Mouse (Mus musculus) CD8-positive naive resting alpha-beta T cell, adult 2 months (primary cell): Measurements from ENCODE around the gene Pcyt1a.

Experiments
- DNase-seq, 2 experiments: peaks; one replicate each; pipeline ENCODE4 v3.0.0; 2022; ENCODE audit warnings: low read depth in 2 of 2, low spot score in 2 of 2

The Pcyt1a gene

DNA sequence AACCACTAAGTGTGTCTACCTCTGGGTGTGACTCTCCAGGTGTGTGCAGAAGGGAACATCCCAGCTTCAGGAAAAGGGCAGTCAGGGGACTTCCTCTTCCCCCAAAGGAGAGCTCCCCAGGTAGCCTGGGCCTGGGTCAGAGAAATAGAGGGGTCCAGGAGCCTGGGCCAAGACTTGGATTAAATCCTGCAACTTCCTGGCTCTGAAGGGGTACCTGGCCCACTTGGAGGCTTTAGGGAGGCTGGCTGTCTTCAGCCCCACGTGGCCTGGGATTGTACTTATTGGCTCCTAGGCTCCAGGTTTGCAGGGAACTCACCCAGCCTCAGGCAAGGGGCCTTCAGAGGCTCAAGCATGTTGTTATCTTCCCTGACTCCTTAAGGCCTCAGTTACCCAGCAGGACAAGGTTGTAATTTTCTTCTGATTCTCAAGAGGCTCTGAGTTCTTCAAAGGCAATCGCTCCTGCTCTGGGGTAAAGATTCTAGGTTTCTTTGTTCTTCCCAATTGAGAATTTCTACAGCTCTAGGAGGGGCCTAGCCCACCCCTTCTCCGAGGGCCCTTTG lies 77.9 kb downstream of the Pcyt1a start:
- DNase-seq = no peak

DNA sequence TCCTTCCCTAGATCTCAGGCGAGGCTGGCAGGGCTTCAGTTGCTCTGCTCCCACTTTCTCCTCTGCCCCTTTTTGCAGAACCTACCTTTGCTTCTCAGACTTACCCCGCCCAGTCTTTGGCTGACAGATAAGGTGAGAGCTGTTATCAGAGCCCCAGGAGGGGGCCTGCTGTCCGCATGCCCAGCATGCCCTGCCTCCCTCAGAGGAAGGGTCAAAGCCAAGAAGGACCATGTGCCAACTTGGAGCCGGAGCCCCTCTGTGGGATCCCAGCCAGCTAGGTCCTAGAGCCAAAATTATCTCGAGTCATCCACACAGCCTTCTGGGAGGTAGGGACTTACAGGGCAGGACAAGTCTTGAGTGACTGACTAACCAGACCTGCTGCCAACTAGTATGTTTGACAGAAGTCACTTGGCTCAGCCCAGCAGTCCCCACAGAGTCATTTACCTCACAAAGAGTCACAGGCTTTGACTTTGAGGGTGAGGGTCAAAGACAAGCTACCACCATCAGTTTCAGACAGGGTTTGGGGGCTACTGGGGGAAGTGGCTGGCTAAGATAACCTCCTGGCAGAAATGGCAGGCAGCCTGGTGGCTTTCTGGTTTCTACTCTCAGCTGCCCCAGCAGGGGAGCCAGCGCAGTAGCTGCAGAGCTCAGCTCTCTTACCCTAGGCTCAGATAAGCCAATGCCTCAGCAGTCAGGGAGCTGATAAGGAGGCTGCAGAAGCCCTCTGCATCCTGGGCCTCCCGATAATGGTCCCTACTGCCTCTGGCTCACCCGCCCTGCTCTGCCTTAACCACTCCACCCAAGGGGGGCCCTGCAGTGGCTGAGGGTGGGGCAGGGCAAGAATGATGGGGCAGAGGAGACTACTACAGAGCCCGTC lies 78.6 kb downstream of the Pcyt1a start:
- DNase-seq = no peak

DNA sequence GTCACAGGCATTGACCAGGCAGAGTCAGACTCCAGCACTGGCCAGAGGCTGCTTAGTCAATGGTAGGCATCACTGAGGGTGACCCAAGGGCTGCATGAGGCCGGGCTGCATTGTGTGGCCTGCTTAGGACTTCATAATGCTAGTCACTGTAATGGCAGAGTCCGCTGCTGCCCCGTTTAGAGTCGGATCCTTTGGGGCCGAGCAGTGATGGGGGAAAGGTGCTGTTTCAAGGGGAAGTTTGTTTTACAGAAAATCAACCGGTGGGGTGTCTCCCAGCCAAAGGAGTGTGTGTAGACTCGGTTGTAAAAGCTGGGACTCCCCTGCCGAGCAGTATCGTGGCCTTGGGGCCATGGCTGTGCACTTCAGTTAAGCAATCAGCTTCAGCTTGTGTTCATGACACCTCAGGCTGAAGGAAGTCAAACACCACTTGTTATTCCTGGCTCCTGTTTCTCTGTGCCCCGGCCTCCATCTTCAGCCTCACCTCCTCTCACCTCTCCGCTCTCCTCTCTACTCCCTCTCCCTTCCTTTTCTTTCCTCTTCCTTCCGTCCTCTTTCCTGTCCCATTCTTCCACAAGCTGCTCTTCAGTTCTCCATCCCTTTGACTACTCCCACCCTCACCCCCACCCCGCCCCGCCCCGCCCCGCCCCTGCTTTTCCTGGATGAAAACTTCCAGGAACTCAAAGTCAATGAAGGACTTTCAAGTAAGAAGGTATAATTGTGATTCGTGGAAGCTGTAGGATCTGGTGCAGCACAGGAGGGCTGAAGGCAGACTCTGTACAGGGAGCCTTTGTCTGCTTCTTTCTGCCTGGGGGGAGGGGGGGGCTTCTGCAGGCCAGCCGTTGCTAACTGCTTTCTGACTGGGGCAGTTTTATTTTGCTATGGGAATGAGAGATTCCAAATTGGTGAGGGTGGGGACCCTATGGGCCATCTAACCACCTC lies 79.9 kb downstream of the Pcyt1a start:
- no peak for DNase-seq

DNA sequence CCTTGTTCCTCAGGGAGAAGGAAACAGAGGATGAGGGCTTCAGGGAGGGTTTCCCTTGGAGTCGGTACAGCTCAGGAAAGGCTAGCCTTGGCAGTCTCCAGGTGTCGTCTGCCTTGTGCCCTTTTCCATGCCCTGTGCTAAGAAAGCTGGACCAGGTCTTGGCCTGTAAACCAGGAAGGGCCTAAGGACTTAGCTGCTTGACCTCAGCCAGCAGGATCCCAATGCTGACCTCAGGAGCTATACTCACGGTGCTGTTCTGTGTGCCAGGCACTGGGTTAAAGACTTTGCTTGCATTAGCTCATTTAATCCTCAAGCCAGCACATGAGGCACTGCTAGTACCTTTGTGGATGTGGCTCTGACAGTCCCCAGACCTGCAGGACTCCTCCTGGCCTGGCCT lies 80.6 kb downstream of the Pcyt1a start:
- DNase-seq = no peak

DNA sequence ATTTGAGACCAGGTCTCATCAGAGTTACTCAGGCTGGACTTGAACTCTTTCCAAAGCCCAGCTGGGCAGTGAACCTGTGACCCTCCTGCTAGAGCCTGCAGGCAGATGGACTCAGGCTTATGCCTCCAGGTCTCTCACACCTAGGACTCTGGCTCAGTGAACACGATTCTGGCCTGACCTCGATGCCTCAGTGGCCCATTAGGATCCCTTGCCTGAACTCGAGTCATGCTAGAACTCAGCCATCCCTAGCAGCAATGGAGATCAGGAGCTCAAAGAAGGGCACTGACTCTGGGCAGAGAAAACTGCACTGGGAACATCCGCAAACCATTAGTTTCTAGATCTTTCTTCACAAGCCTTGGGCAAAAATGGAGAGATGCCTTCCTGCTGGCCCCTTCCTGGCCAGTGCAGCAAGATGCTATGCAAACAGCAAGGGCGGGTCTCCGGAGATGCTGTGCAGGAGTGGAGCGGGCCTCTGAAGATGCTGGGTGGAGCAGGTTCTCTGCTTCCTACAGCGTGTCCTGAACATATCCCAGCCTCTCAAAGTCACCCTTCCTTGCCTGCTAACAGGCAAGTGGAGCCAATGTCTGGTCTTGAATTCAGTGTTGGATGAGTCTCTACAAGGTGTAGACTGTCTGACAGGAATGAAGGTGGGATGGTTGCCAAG lies 81.2 kb downstream of the Pcyt1a start:
- DNase-seq = no peak

DNA sequence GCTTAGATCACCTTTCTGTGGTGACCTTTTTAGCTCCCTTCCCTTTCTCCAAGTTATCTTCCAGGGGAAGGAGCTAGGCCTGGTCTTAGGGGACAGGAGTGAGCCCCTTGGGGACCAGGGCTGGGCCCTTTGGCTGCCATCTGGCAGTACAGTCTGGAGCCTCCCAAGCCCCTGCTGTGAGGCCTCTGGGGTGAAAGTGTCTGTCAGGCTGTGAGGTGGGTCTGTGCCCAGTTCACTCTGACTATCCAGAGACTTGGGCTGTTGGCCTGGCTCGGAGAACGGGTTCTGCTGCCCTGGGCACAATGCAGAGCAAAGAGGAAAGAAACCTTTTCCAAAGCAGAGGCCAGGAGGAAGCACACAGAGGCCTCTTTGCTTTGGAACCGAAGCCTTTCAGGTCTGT lies 82.2 kb downstream of the Pcyt1a start:
- DNase-seq = no peak

DNA sequence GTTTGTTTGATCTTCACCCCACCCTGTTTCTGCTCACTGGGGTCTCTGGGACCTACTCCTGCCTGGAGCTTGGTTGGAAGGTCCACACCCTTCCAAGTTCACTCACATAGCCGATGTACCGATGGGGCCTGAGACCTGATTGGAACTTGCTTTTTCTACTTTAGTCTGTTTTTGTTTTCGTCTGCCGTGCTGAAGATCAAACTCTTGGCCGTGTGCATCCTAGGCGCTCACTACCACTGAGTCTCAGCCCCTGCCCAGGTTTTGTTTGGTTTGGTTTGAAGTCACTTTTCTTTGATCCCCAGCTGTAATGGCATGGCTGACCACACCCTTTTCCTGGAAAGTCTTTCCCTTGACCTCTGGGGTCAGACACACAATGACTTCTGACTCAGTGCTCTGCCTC lies 82.7 kb downstream of the Pcyt1a start:
- no peak for DNase-seq

DNA sequence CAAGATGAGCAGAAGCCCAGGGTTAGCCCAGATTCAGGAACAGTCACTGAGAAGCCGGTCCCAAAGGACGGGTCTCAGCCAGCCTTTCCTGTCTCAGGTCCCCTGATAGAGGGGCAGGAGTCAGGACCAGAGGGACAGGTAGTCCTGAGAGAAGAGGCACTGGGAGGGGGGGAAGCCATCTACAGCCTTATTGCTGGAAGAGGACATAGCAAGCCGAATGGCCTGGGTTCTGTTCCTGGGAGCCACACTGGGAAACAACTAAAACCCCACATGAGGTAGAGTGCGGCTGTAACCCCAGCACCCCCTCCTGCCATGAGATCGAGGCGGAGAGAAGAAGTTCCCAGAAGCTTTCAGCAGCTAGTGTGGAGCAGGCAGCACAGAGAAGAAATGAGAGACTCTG lies 83.2 kb downstream of the Pcyt1a start:
- no peak for DNase-seq

DNA sequence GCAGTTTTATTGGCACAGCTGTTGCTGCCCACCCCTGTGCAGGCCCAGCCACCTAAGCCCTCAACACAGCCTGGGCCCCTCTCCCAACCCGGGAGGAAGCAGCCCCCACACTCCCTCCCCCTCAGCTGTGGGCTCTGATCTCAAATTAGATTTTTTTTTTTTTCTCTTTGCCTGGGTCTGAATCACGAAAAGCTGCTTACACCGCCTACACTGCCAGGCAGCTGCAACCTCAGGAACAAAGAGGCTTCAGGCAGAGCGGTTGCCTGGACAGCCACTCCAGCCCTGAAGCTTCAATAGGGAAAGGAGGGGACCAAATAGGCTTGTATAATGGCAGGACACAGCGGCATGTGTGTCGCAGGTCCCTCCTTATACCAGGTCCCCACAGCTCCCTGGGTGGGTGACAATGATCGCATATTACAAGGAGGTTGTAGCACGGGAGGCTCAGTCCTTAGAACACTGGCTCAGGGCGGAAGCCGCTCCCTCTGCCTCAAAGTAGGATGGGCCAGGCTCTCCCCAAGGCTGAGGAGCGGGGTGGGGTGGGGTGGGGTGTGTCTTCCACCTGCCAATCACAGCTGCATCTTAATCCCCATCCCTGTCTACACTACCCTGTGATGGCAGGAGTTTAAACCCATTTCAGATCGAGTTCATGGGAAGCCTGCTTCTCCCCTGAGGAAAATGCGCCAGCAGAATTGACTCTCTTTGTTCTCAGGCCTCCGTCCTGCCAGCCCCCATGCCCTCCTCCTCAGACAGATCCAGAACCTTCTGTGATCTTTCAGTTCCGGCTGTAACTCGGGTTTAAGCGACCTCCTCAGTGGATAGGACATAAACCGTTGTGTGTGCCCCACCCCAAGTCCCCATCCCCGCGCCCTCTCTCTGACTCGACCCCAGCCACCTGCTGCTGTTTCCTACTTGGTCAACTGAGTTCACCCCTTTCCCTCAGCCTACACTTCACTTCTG lies 85.6 kb downstream of the Pcyt1a start:
- DNase-seq = peak; percentile 15 to 18

DNA sequence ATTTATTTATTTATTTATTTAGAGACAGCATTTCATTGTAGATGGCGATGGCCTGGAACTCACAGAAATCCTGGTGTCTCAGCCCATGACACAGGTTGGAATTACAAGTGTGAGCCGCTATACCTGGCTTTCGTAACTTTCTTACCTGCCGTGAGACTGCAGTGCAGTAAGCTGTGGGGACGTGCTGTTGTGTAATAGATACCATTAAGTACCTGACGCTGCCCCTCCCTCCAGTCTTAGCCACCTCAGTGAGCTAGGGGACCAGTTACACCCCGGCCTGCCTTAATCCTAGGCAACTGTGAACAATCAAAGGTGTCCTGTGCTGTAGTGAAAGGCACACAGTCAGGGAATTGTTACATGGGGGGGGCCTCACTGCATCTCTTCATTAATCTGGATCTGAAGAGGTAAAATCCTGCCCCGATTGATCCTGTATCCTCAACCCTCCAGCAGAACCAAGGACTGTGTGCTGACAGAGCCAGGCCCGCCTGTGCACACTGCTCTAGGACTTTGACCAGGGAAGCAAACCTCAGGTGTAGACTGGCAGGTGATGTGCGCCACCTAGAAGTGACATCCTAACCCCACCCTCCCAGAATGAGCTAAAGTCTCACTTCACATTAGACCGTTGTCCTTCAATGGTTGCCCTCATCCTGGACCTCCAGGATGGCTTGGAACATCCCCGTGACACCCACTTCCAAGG lies 87.2 kb downstream of the Pcyt1a start:
- DNase-seq = no peak

DNA sequence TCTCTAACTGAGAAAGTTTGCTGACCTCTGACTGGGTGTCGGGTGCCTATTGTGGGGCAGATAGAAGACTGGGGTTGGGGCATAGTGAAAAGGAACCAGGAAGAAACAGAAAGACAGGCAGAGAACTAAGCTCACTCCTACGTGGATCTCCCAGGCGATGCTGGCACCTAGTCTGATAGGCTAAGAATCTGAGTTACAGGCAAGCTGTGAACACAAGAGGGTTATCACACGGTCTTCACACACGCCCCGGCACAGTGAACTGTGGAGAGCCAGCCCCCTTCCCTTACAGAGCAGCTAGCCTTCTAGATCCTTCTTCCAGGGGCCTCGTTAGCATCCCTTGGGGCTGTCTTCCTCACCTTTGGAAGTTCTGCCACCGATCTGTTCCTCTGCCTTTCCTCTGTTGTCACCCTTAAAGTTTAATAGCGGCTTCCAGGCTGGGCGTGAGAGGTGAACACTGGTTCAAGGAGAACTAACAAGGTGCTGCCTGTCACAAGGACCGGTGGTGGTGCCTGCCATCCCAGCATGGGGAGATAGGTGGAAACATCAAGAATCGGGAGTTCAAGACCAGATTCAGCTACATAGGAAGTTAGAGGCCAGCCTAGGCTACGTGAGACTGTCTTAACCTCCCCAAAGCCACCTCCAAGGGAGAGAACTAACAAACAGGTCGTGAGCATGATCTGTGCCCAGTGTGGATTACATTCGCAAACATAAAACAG lies 89.1 kb downstream of the Pcyt1a start:
- DNase-seq = no peak

DNA sequence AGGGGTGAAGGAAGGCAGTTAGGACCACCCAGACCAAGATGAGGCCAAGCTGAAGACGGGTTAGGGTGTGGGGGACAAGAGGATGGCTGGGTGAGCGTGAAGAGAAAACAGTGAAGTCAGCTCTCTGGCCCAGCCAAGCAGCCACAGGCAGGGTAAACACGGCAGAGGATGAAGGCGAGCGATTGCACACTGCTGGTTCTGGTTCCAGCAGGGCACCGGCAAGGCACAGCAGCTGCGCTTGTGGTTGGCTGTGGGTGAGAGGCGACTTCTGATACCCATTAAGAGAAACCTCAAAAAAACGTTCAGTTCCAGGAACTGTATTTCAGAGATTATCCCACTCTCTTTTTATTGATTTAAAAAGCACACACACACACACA lies 89.6 kb downstream of the Pcyt1a start:
- peak; percentile 44 for DNase-seq

DNA sequence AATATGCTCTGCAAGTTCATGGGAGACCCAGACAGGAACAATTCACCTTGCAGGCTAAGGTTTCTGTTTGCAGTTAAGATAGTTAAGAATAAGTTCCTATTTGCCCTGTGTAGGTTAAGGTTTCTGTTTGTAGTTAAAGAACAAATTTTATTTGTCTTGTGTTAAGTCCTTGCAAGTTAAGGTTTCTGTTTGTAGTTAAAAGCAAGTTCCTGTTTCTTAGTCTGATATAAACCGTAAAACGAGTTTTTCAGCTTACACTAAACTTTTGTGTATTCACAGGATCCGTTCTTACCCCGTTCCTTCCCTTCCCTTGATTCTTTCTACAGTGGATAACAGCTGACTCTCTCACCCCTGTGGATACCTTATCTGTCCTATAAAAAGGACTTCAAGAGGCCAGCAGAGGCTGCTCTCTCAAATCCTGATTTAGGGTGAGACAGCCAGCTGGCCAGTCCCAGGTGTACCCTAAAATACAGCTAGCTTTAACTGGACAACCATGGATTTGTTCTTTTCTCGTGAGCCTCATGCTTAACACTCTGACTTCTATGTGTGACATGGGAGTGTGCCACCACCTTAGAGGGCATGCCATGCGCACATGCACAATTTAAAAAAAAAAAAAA lies 92.0 kb downstream of the Pcyt1a start:
- no peak for DNase-seq

DNA sequence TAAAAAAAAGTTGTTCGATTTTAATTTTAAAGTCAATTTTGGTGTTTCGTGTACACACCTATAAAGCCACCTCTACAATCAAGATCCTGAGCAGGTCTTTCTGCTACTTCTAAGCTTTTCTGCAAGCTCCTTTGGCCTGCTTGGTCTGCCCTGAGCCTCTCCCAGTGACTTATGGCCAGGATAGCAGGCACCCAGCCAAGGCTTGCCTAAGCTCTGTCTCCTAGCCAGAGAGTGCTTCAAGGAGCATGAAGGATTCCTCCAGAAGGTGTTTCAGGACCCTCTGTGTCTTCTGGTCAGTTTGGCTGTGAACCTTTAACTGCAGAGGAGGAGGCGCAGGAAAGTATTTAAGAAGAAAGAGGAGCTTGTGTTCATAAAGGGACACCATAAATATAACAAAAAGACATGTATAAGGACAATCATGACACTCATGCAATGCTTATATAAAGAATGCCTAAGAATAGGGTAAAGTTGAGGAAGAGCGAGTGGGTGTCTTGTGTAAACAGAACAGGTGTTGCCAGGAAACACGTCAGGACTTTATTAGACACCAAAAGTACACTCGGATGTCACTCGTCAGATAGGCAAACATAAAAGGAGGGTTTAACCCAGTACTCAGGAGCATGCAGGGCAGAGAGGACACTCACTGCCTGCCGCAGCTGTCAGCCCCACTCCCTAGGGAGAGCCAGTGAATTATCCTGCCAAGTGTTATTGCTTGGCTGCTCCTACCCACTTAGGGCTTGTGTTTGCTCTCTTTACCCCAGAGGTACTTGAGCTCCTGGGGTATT lies 92.9 kb downstream of the Pcyt1a start:
- DNase-seq = no peak

DNA sequence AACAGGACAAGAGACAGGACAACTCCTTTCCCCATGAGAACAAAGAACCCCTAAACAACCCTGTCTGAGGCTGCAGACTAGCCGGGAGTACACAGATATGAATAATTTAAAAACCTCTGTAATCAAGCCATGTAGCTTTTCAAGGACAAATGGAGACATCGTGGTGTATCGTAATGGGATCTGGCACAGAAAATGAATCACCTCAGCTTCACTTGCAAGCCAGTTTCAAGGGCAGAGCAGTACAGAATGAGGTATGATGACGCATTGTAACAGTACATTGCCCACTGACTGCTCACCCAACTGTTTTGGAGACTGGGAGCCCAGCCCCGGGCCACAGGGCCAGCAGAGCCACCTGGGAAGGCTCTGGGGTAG lies 93.5 kb downstream of the Pcyt1a start:
- DNase-seq = no peak
